Mouse (Mus musculus) CD4-positive helper T cell, adult 2 months (primary cell): ENCODE data around the gene Odf2.
A peak's percentile ranks its signal among the peaks of the same experiment; 100 is the strongest.

Experiments
- DNase-seq: peaks from one replicate; pipeline ENCODE4 v3.0.0-alpha.2; 2012; ENCODE audit warnings: low read depth, missing footprints, low spot score

Odf2 gene

DNA sequence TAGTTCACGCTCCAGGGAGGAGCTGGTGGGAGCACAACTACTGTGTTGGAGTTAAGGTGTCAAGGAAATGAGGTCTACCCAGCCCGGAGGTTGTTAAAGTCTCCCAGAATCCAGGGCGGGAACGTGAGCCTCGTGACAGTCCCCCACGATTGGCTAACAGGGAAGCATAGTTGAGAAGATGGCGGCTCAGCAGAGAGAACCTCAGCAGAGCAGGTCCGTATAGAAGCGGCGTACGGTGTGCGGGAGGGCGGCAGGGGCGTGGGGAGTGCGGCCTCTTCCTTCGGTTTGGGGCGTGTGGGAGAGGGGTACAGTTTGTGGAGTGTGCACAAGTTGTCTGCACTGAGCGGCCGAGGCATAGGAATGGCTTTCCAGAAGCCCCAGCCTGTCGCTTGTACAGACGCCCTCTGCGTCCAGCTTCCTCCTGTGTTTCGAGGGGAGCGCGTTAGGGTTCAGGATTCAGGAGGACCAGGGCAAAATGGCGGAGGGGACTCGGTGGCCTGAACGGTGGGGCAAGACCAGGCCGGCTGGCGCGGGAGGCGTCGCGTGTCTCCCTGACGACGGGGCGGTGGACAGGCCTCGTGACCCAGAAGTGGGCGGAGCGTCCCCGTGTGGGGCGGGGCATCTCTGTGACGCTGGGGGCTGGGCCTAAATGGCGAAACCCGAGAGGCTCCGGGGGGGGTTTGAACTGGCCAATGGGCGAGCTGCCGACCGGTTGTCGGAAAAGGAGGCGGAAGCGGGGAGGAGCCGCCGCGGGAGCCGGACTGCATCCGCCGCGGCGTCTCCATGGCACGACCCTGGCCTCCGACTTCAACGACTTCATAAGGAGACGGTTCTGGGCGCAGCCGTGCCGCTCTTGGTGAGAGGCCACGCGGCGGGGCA, at the start of gene Odf2:
Odf2 (plus strand) TSS at position 156 of the 879 bp plus-strand sequence.
- peak; percentile 98 for DNase-seq

DNA sequence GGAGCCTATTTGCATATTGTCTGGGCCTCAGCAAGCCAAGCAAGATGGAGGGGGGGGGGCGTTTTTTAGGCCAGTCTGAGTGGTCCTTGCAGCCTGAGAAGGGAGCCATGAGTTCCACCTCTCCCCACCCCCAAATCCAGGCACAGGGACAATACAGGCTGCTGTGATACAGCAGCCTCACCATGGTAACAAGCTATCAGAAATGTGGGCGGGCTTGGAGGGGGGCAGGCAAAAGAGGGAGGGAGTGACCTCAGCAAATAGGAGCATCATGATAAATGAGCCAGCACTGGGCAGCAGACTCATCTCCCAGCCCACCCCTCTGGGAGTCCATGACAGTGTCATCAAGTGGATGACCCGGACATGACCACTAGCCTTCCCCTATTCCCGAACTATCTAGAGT, 49.6 kb upstream of the Odf2 start:
- no peak for DNase-seq

DNA sequence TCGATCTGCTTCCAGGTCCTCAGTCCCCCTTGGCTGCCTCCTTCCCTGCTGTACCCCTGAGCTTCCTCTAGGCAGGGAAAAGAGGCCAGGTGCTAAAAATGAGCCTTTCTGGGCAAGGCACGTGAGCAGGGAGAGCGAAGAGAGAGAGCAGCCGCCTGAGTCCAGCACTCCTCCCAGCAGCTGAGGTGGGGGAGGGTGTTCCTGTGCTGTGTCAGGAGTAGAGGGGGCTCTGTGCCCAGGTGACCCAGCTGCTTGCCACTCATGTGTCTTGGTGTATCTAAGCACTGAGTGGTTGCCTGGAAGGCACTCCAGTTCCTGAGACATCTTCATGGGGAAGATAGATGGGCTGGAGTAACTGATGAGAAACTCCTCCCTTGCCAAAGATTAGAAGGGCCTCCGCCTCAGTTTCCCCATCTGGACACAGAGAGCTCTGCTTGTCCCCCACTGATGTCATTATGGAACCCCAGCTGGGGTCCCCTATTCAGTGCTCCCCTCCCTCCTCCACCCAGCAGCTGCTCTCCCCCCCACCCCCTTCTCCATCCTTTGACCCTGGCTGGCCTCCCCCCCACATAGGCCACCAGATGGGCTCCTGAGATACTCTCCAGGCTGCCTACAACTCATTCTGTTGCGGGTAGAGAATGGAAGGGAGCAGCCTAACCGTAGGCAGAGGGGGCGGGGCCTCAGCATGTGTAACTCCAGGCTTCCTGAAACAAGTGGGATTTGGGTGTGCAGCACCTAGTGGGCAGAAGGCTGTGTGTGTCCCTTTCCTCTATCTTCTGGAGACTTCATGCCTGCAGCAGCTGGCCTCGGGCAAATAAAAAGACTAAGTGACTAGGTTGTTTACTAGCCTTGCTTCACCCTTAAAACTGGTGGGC, 45.6 kb upstream of the Odf2 start:
- no peak for DNase-seq

DNA sequence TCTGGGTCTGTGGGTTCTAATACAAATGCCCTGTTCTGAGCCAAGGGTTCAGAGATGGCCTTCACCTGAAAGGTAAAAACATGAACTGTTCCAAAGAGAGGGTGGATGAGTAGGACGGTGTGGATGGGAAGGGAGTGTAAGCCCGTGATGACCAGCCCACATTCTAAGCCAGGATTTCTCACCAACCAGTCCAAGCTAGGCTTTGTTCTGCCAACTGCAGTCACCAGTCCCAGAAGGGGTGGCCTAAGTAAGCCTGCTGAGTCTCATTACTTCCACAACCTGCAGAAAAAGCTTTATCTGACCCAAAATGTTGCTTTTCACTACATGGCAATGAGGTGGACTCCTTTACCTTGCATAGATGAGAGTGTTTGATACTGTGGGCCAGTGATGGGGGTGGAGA, 44.9 kb upstream of the Odf2 start:
- DNase-seq: no peak

DNA sequence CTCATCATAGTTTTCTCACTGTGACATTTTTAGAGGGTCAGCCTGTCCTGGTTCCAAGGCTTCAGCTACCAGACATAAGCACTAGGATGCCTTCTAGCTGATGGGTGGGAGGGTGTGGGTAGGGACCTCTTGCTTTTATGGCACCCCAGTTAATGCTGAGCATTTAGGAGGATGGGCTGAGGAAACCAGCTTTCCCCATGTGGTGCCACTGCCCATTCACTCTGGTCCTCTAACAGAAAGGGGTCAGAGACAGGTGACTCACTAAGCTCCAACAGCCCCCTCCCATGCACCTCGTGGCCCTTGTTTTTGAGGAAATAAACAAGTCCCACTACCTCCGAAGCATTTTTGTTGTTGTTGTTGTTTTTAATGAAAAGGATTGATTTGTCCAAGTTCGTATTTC, 44.4 kb upstream of the Odf2 start:
- no peak for DNase-seq

DNA sequence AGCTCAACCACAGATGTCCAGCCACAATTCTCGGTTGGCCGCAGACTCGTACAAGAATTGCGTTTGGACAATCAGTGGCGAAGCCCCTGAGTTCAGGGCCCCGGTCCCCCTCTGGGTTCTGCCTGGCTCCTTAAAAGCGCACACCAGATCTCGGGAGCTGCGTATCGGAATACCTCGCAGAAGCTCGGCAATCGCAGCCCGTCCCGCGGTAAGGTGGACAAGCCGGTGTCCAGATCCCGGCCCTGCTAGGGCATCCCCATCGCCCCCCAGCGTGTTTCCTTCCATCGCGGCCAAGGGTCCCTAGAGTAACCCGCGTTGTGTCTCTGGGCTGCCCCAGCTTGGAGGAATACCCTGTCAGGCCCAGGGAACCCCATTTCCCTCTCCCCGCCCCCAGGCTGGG, 43.4 kb upstream of the Odf2 start:
- no peak for DNase-seq

DNA sequence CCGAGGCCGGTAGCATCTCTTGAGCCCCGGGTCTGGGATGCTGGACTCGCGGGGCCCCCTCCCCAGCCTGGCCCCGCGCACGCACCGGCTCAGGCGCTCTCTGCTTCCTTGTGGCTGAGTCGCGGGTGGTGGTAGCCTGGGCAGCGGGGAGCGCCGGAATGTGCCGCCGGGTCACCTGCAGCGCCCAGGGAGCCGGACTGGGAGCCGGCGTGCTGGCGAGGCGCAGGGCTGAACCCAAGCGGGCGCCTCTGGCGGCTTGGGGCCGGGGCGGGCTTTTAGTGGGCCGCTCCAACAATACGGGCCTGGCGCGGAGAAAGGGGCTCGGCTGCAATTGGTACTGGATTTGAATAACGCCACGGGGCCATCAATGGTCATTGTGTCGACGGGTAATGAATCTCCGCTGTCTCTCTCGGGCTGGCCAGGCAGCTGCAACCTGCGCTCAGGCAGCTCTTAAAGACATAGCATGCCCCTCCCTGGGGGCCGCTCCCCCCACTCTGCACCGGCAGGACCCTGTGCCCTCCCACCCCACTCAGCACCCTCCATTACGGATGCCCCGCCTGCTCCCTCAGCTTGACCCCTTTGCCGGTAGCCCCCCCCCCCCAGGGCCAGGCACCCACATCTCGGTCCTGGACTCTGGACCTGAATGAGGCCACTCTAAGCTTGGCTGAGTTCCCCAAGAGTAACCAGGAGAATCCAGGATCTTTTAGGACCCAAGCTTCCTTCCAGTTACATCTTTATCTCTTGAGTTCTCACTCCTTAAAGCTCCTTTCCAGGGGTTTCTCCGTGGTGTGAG, 42.8 kb upstream of the Odf2 start:
- DNase-seq: no peak

DNA sequence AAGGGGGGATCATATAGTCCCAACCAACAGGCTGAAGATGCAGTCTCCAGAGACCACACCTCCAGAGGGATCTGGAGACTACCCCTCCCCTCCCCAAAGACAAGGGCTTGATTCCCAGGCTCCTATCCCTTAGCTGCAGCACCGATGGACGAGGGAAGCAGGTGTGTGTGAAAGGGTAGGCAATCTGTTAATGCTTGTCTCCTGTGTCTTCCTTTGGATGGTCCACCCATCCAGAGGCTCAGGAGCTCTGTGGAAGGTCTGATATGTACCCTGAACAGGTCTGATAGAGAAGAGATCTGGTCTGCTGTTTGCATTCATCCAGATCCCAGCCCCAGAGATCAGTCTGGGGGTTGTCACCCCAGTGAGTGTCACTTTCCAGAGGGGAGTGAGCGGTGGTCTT, 42.1 kb upstream of the Odf2 start:
- DNase-seq: no peak

DNA sequence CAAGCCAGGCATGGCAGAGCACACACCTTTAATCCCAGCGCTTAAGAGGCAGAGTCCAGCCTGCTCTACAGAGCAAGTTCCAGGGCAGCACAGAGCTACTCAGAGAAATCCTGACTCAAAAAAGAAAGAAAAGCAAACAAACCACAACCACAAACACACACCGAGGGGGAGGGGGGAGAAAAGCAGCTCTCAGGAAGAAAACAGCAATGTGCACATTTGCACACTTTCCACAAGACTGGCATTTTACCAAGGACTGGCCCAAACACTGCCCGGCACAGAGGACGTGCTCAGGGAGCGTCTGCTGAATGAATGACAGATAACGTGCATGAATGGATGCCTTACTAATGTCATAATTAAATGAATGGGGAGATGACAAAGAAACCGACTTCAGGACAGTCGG, 40.0 kb upstream of the Odf2 start:
- DNase-seq: peak; percentile 23

DNA sequence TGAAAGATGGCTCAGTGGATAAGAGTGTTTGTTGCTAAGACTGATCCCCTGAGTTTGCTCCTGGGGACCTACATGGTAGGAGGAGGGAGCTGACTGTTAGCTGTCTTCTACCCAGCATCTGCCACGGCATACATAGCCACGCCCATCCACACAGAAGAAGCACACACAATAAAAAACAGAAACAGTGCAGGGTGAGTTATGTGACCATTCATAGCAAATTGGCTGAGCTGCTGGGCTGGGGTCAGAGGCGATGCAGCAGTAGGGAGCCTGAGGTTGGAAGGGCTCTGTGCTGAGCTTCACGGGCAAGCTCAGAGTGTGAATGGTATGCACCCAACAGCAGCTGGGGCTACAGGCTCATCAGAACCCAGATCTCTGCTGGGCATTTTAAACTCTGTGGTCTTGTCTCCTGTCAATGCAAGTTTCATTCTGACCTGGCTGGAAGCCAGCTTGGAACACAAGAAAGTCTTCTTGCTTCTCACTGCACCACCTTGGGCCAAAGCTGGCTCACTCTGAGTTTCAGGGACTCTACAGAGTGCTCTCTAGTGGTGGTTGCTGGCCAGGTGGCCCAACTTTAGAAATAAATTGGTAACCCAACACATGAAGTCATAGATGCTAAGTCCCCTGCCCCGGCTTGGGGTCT, 39.1 kb upstream of the Odf2 start:
- peak; percentile 56 for DNase-seq

DNA sequence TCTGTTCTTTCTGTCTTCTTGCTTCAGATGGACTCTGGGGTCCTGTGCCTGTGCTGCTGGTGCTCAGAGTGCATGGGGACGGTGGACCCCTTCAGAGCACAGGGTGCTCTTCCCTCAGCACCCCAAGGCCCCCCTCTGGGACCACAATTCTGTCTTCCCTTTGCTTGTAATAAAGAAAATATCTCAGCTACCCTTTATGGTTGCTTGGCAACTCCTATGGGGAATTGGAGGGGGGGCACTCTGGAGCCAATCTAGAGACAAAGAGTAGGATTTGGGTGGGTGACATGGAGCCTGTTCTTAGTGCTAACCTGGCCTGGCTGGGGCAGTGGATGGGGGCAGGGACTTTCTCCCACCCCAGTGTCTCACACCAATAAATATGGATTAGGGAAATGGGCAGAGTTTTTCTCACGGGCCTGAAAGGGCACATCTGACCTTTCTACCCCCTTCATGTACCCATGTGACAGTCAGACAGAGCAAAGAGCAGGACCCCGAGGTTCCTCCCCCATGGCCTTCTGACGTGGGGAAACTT, 36.0 kb upstream of the Odf2 start:
- DNase-seq: no peak

DNA sequence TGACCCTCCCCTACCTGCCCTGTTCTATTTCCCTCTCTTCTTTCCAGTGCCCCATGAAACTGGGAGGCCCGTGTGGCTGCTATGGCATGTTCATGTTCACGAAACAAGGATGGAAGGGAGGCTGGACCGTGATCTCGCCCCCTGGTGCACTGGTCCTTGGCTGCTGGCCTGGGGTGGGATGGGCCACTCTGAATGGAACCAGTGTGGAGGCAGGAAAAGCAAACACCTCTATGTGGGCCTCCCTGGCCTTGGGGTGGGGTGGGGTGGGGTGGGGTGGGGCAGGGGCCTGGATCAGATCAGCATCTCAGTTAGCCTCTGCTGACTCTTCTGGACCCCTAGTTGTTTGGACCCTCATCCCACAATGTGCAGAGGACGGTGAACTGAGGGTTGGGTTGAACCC, 35.3 kb upstream of the Odf2 start:
- DNase-seq: no peak

DNA sequence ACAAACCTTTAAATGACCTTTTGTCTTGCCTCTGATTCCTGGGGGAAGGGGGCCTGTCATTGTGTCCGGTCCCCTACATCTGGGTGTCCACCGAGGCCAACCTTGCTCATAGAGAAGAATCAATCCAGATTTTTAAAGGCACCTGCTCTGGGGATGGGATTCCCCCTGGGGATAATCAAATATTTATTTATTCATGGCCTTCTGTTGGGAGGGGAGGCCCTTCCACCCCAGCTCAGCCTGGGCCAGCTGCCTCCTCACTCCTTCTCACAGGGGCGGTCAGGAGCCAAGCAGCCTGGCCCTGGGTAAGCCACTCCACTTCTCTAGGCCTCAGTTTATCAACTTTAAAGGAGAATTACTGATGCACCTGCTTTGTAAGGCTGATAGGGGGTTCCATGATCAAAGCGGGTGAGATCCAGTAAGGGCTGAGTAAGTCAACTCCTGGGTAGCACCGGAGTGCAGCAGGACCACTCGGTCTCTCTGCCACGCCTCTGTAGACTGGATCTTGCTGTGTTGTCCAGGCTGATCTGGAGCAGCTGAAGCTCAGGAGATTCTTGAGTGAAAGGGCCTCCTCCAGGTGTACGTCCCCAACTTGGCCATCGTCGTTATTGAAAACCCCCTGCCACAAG, 33.3 kb upstream of the Odf2 start:
- DNase-seq: no peak

DNA sequence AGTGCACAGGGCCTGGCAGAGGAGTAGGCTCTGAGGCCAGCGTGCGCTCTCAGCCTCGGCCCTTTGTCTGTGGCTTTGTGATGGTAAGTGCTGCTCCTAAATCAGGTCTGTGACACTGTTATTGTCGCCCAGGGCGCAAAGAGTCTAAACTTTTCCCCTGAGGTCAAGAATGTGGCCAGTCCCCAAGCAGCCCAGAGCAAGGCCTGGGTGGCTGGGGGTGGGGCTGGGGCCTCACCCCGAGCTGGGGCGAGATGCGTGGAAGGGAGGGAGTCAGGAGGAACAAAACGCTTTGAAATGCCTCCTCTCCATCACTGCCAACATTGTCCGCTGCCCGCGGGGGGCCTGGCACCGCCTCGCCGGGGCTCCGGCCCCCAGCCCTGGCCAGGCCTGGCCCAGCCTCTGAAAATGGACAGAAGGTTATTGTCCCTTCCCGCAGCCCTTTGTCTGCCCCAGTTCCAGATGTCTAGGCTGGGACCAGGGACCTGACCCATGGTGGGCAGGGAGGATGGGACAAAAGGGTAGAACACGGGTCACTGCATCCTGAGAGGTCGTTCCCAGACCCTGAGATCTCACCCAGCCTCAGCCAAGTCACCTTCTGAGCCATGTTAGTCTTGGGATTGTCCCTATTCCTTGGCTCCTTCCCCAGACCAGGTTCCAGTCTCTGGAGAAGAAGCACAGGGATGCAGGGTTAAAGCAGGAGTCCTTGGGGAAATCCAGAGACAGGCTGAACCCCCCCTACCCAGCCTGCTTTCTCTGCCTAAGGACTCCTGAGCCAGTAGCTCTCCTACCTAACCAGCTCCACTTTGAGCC, 32.4 kb upstream of the Odf2 start:
- no peak for DNase-seq

DNA sequence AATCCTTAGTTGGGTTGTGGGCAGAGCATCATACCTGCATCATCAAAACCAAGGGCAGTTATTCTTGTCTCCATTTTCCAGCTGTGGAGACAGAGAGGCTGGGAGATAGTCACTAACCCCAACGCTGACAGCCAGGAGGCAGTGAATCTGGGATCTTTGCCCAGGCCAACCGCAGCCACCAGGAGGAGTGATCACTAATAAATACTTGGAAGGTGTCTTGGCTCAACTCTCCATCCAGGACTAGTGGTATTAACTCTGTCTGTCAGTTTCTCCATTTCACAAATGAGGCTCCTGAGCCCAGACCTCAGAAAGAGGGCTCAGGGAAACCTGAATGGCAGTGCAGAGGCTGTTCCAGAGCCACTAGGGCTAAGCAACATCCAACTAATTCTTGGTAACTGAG, 31.7 kb upstream of the Odf2 start:
- DNase-seq: no peak

DNA sequence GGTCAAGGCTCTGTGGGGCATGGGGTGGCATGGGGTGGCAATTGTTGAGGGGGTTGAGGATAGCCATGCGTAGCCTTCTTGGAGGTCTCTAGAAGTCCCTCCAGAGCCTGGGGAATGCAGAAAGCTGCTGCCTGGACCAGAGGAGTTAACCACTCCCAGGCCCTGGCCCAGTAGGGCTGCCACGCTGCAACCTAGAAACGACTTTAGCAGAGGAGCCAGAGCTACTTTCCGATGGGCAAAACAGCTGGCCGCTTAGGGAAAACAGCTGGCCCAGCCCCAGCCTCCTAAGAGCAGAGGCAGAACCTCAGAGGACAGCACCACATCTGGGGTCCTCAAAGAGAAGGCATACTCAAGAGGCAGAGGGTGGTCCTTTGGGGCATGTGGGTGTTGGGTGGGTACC, 31.1 kb upstream of the Odf2 start:
- no peak for DNase-seq

DNA sequence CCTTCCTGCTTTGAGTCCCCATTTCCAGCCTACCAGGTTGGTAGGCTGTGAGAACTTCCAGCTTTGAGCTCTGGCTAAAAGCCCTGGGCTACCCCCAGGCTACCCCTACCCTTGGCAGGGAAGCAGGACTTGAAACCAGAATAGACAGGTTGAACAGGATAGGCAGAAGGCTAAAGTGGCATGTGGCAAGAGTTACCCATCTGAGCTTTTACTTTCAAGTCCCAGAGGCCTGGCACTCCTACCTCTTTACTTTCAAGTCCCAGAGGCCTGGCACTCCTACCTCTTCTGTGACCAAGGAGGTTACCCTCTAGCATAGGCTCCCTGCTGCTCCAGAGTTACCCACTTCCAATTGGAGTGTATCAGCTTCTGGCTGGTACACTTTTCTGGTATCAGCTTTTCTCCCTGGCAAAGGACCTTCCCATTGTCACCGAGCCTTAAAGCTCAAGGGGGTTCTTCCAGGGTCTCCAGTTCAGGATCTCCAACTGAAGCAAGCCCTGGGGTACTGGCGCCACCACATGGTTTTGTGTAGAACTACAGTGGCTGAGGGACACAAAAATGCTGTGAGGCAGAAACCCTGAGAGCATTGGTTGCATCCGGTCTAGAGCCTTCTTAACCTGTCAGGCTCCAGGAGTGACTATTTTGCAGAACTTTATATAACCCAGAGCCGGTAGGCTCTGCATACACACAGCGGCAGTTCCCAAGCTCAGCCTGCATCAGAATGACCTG, 30.1 kb upstream of the Odf2 start:
- peak; percentile 46 for DNase-seq

DNA sequence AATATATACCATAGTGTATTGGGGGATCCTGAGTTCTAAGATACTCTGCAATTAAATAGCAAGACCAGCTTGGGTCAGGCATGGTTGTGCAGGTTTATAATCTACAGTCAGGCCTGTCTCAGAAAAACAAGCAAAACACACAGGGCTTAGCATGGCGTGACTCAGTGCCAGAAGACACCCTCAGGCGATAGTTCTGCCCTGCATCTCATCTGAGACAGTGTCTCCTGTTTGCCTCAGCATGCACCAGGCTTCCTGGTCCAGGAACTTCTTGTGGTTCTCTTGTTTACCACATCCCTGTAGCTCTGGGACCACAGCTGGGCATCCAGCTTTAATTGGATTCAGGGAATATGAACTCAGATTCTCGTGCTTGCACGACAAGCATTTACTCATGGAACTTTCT, 23.9 kb upstream of the Odf2 start:
- no peak for DNase-seq

DNA sequence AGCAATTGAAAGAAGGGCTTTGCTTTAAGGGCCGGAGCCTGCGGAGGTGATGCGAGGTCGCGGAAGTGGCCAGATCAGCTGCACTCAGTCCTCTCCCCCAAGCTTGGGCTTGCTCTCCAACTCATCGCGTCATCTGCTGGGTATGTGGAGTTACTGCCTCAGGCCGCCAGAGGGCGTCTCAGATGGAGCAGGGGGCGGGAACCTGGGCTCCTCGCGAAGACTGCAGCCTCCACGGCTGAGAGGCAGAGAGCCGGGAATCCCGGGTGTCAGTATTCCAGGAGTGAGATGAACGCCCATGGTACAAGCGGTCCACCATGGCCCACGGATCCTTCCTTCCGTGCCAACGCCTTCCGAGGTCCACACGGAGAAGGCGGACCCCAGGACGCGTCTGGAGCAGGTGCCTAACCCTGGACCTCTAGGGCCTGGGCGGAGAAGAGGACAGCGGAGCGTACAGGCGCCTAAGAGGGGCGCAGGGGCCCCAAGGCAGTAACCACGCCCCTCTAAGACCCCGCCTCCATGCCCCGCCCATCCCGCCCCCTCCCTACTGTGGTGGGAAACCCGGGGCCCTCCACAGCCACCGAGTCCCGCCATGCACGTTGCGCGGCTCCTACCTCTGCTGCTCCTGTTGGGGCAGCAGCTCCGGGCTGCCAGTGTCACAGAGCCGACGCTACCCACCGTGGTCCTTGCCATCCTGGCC, 19.9 kb upstream of the Odf2 start, which contains the start of gene Cercam:
Cercam (plus strand) TSS at position 216 of the 697 bp plus-strand sequence.
- DNase-seq: peak; percentile 83
